Mouse (Mus musculus): ENCODE results near the gene Gm49373. TPM values are rescaled to one million over a fixed set of nuclear protein-coding genes. Genes with fewer than 3 reads are reported as not detected.

Gene Gm49373
- under 1 TPM; 0.30 to 0.46 TPM for total RNA-seq (2021)
- long read RNA-seq, experiment 1, partial matches to known transcripts: 0 of 1 reads
- long read RNA-seq, experiment 1, other reads (novel, unspliced or antisense): 0 of 1 reads
- long read RNA-seq, experiment 2: 0 reads

DNA sequence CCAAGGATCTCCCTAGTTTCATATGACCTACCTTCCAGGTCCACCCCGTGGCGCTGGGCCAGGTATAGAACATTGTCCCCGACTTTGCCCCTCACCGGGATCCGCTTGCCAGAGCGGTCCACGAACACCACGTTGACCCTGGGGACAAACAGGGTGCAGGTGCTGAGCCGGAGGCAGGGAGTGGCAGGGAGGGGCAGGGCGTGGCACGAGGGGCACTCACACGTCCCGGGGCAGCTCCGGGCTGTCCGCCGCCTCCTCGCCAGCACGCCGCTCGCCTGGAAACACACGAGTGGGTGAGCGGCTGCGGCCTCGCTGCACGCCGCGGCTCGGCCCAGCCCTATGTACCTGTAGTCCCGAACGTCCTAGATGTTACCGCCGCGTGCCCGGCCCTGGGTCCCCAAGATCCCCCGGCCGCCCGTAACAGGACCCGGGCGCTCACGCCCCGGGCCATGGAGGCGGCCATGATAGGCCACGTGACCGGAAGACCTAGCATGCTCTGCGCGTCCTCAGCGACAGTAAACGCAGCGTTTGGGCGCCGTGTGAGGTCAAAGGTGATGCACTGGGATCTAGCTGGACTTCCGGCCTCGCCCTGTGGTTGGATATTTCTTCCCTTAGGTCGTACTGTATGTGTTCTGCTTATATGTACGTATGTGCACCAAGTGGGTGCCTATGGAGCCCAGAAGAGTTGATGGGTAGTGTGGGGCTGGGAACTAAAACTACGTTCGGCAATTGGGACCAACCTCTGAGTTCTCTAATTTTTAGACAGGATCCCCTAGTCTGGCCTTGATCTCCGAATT, at the start of gene Gm49373, which contains the start of gene Fdx1l:
Gm49373 (minus strand) TSS at position 53 of the 797 bp plus-strand sequence.
Fdx1l (minus strand) TSS at position 571 of the 797 bp plus-strand sequence.
- DNase-seq: peak; percentile 93 to 94

DNA sequence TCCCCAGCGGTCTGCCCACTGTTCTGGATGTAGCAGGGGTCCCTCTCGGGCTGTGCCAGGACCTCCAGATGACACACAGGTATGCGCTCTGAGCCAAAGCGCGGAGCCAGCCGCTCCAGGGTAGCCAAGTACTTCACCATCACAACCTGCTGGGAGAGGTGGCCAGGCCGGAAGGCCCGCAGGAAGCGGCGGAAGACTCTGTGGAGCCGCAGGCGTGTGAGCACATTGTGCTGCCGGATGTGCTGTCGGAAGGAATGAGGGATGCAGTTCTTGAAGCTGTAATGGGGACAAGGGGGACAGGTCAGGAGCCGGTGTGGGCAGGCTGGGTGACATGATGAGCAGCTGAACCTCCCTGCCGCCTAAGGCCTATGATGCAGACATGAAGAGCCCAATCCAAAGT, 48.6 kb upstream of the Gm49373 start:
- no peak for DNase-seq

DNA sequence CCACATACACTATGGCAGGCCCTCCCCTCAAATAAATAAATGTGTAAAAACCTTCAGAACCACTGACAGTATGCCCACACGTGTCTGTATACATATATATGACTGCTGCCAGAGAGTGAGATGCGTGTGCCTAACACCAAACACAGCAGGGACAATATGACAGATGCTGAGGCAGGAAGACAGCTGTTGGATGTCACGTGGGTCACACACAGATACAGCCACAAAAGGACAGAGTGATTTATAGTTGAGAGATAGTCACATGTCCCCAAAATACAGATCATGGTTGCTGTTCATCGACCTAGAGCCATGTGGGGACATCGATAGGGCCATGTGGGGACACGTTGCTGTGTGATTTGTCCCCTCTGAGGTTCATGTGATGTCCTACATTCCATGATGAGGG, 44.2 kb upstream of the Gm49373 start:
- no peak for DNase-seq

DNA sequence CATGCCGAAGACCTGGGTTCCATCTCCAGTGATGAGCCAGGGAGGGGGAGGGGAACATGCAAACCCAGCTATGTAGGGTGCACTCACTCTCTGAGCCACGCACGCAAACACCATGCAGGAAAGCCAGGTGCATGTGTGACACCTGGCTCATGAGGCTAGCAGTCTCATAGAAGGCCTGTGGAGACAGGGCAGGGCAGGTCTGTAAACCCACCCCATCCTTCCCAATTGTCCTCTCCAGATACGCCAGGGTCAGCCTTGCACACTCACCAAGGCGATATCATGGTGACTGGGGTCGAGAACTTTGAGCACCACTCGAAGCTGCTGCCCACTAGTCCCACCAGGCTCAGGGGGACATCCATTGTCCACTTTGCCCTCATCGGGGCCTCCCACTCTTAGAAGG, 42.2 kb upstream of the Gm49373 start:
- no peak for DNase-seq

DNA sequence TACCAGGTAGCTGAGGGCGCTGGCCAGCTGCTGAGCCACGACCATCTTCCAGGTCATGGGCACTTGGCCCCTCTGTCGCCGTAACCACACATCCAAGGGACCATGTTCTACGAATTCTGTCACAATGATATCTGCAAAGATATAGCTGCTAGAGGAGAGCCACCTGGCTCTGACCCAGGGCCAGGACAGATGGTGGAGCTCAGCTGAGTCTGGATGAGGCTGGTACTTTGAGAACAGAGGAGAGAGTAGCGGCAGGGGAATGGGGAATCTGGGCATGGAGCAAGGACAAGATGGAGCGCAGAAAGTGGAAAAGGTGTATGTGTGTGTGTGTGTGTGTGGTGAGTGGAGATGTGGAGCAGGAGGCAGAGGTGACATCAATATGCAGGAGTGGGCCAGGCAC, 41.3 kb upstream of the Gm49373 start:
- no peak for DNase-seq

DNA sequence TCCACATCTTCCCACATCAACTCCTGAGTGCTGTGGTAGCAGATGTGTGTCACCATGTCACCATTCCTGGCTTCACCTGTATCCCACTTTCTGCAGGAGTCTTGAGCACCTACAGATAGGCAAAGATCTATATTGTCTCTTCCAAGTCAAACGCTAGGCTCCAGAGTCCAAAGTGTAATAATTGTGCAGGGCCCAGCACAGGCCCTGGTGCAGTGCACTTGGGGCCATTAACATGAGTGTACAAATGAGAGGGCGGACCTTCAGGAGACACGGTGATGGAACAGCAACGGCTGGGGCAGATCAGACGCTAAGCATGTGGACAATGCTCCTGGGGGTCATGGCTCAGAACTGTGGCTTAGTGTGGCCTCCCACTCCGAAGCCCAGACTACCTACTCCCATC, 40.9 kb upstream of the Gm49373 start:
- DNase-seq: no peak

DNA sequence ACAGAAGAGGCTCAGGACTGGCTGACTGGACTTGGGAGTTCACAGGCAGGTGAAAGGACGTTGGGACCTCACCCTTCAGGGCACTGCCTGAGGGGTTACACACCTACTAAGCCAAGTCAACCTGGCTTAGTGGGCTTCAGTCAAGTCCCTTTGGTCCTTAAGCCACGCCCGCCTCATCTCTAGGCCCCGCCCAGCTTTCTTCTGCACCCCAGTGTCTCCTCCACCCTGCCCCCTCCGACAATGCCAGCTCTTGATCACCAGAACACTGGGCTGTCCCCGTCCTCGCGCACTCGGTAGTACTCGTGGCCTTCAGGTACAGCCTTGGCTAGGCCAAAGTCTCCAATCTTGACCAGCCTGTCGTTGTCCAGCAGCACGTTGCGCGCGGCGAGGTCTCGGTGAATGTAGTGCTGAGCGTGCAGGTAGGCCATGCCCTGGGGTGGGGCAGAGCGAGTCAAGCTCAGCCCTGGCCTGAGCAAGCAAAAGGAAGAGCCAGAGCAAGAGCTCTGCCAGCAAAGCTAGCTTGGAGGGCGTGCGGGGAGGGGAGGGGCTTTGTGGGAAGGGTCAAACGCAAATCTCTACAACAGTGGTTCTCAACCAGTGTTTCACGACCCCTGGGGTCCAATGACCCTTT, 34.8 kb upstream of the Gm49373 start:
- no peak for DNase-seq

DNA sequence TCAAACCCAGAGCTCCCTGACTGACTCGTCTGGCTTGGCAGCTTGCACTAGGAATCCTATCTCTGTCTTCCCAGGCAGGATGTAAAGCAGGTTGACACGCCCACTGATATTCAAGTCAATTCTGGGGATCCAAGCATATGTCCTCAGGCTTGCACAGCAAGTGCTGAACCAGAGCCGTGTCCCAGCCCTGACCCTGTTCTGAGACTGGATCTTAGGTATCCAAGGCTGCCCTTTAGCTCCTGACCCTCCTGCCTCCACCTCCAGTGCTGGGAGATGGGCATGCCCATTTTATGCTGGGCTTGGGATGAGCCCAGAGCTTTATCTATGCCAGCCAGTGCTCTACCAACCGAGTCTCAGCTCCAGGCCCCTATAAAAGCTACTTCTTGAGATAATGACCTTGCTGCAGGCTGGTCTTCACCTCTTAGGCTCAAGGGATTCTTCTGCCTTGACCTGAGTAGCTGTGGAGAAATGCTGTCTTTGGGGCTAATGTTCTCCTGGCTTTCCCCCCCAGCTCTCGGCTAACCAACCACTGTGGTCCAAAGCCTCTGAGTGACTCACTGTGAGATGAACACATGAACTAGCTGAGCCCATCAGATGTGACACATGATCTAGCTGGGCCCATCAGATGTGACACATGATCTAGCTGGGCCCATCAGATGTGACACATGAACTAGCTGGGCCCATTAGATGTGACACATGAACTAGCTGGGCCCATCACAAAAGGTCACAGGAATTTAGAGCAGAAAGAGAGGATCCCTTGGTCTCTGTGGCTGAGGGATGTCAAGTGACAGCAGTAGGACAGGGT, 33.1 kb upstream of the Gm49373 start:
- no peak for DNase-seq

DNA sequence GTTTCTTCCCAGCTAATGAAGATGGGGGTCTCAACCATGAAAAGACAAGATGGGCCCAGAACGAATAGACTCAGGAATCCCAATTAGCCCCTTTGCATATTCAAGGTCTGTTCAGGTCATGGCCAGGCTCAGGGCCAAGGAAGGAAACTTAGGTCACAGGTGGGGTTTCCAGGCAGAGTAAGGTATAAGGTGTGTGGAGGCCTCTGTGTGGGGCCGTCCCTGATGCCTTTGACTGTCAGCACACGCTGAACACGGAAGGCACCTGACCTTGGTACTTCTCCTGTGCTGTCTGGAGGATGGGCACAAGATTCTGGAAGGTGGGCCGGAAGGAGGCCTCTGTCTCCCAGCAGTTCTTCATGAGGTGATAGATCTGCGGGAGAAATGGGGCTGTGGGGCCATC, 31.9 kb upstream of the Gm49373 start:
- DNase-seq: no peak

DNA sequence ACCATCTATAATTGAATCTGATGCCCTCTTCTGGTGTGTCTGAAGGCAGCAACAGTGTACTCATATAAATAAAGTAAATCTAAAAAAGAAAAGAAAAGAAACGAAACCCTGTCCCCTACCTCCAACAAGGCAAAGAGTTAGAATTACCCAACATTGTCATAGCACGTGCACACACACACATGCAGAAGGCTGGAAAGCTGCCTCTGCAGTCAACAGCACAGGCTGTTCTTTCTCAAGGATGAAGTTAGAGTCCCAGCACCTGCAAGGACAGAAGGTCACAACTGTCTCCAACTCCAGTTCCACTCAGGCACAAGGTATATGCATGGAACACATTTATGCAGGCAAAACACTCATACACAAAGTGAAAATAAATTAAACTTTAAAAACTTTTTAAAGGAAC, 29.2 kb upstream of the Gm49373 start:
- DNase-seq: peak in 1 of 2 experiments; percentile 56

DNA sequence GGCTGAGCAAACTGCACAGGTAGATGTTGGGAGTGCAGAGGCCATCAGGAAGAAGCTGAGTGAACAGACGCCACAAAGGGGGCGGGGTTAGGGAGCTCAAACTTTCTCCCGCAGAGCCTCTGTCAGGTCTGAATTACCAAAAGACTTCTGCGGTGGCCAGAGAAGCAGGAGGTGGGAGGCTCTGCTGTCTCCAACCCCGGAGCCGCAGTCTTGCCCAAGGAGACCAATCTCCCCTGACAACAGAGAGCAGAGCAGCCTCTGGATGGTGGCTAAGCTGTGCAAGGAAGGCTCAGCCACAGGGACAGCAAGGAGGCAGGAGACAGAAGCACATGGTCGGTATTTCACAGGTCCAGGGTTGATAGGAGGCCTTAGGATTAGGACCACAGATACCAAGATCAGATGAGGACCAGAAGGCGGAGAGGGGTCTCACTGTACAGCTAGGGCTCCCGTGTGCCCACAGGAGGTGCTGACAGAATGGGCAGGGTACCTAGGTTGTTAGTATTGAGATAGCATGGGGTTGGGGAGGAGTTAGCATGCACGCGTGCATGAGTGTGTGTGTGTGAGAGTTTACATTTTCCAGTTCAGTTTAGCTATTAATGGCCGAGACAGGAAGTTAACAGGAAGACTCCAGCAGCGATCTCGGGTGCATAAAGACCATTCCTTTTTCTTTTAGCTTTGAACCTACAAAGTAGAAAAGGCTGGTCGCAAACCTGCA, 27.7 kb upstream of the Gm49373 start:
- DNase-seq: no peak

DNA sequence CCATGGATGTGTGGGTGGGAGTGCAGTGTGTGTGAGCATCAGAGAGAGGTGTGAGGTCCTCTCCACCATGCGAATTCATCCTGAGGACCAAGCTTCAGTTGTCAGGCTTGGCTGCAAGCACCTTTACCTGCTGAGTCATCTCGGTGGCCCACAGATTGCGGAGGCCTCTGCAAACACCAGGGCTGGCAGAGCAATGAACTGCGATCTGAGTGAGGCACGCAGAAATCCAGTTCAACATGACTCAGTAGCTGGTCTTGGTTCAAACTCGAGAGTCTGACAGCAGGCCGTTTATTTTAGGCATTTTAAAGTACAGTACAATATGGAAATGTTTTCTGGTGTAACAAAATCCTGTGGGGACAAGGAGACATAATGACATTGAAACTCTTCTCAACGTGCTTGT, 24.9 kb upstream of the Gm49373 start:
- peak; percentile 42 to 54 for DNase-seq

DNA sequence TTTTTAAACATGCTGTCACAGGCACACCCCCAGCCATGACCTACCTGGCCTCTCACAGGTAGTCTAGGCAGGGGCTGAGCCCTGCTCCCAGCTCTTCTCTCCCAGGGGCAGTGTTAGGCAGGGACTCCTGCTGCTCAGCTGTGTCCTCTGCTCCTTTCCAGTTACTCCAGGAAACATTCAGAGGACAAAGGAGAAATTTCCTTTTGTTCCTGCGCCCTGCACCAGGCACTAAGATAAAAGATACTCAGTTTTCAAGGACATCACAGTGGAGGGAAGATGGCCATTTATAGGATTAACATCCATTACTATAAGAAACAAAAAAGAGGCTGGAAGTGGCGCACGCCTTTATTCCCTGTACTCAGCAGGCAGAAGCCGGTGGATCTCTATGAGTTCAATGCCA, 23.1 kb upstream of the Gm49373 start:
- no peak for DNase-seq

DNA sequence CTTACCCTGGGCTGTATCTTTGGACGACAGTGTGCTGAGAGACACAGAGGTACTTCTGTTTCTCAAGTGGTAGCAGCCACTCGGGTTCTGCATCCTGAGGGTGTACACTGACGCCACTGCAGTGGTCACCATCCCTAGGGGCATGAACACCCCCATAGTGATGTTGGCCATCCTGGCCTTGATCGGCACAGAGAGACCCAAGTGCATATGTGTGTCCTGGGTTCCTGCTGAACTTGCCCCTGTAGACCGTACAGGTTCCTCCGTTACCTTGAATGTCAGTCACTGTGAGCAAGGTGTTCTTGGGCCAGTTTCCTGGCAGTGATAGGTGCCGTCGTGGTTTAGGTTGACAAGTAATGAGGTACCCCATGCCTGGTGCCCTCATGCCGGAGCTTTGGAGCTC, 20.5 kb upstream of the Gm49373 start:
- DNase-seq: no peak

DNA sequence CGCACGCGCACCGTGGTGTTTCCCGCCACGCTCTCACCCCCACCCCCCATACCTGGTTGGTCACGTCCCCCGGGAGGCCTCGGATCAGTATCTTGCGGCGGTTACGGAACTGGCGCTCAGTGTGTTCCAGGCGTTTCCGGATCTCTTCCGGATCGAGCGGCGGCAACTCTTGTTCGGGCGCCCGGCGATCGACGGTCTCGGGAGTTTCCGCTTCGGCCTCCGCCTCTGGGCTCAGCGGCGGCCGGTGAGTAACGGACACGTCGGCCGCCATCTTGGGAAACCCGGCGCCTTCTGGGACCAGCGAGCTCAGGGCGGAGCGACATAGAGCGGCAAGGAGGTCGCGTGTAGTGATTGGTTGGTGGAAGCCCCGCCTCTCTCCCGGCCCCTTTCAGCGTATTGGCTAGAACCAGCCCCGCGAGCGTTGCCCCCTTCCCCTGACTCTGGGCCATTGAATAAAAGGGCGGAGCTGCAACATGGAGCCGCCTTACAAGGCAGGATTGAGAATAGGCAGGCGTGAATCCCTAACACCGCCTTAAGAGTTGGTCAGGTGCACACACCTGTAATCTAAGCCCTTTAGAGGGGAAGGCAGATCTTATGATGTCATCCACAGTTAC, 18.9 kb upstream of the Gm49373 start, which contains the start of the genes Gm38431 and Raver1:
Gm38431 (minus strand) TSS at position 291 of the 614 bp plus-strand sequence.
Raver1 (minus strand) TSS at position 302 of the 614 bp plus-strand sequence.
- DNase-seq: peak; percentile 98 to 99

DNA sequence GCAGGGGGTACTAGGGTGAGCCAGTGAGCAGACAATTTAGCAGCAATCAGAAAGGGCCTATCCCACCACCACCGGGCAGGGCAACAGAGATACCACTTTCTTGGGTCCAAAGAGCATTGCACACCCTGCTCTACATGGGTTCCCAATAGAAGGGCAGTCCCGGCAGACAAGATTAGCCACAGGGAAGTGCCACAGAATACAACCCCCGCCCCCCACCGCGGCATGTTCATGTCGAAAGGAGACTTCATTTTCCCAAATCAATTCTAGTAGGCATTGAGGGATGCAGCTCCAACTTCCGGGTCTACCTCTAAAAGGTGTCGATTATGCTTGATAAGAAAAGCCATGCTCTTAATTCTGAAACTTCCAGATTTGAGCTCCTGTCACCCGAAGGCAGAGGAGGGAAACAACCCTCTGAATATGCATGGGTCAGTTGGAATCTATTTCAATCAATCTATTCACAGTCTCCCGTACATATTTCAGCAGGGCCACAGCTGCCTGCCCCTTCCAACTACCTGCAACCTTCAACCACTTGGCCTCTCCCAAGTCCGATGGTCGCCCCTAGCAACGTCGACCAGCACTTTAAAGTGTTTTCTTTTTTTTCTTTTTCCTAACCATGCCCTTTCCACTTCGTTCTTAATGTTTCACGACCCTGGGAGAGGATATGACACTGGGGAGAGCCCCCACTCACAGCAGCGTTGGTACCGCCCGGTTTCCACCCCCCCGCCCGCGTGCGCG, 18.2 kb upstream of the Gm49373 start:
- no peak for DNase-seq

DNA sequence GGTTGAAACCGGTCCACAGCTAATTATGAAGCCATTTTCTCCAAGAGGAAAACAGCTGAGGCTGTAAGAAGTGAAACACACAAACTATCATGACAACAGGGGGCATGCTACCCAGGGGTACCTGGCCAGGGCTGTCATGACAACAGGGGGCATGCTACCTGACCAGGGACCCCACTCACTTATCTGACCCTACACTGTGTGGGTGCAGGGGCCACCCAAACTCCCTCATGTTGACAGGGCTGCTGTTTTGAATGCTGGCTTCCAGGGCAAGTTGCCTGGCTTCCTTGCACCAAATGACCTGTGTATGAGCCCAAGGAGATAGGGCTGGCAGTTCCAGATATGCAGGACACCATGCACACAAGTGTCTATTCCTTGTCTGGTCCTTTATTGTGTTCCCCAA, 17.6 kb upstream of the Gm49373 start:
- DNase-seq: no peak

DNA sequence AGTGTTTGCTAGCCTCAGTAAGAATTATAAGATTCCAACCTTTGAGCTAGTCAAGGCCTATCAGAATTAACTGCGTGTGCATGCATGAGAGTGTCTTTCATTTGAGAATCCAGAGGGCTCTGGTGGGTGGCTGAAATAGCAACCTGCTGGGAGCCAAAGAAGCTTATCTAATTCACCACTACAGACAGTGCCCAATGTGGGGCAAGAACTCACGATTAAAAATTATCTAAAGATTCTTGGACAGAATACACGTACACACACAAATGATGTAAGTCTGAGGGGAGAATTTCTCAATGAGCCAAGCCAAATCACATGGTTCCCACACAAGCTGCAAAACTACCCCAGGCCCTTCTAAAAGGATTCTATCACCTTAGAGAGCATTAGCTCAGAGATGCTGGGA, 10.4 kb upstream of the Gm49373 start:
- no peak for DNase-seq

DNA sequence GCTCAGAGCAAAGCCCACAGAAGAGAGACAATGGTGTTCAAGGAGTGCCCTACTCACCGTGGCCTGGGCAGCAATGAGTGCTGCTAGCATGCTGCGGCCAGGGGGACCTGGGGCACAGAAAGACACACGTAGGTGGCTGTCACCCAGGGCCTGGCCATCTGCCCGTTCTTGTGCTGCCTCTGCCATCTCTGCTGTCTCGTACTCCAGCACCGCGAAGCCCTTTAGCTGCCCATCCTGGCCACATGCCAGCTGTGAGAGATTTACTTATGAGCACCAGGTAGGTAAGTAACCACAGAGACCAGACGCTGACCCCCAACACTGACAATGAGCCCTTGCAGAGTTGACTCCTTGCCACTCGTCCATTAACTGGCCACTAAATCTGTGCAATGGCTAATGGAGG, 8.2 kb upstream of the Gm49373 start:
- no peak for DNase-seq

DNA sequence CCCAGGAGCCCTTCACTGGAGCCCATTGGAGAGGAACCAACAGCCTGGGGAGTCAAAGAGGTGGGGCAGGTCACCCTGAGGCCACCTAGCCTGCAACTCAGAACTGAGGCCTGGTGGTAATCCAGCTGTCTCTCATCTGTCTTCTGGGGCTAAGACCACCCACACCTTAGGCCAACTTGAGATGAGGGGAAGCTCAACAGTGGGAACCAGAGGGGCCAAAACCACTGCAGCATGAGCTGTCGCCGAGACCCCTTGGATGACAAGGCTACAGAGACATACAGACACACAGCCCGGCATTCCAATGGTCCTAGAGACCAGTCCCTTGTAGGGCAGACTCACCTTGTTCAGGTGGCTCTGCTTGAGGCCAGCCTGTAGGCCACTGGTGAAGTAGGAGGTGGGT, 2.7 kb upstream of the Gm49373 start:
- no peak for DNase-seq

DNA sequence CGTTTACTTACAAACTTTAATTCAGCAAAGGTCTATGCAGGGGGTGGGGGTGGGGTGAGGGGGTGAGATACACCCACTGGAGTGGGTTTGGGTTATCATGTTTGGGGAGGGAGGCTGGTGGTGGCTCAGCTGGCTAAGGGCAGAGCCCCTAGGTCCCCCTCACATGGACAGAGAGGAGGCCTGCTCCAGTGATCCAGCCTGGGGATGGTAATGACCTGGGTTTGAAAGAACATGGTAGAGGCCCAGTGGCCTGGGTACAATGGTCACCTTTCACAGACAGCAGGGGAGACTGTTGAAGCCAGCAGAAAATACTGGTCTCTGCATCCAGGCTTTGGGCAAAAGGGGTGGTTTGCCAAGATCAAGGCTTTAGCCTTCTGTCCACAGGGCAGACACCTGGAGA, 1.3 kb upstream of the Gm49373 start:
- no peak for DNase-seq

All from adrenal gland, postnatal 36 days (tissue).